Comparison of ENCODE assay signal across 8 mouse cellular contexts in the genomic region with DNA sequence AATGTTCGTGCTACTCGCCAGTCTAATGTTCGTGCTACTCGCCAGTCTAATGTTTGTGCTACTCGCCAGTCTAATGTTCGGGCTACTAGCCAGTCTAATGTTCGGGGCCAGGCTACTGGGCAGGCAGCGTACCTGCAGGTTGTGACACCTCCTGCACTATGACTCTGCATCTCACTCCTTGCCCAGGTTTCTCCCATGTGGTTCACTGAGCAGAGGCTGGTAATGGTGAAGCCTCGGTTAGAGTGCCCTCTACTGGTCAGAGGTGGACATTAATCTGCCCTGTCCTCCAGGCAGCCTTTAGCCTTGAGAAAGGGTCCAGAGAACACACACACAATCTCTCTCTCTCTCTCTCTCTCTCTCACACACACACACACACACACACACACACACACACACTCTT. TPM values are rescaled to one million over a fixed set of nuclear protein-coding genes. Genes with fewer than 3 reads are reported as not detected.
DNase-seq lines count a peak whose midpoint lies in the region; ATAC-seq lines count a peak whose summit lies in the region.
"Had no signal": no experiment of that assay in that cellular context is flagged by ENCODE, and none has a peak within 500 bp of the region (broad histone marks: within the 10 kb centered on the region; RNA-seq: fewer than 3 reads in every experiment).

No protein-coding gene starts in this region.

- H3K9me3 ChIP-seq in hindbrain, embryonic 15.5 days = no peaks in the 10 kb centered on the region

- H3K27me3 ChIP-seq in hindbrain, embryonic 15.5 days = no peaks in the 10 kb centered on the region

- H3K9ac ChIP-seq in hindbrain, embryonic 15.5 days = no peak overlapping the region

- no peak overlapping the region for H3K4me2 ChIP-seq in hindbrain, embryonic 15.5 days

- no peak overlapping the region for H3K27ac ChIP-seq in hindbrain, embryonic 15.5 days (replicated peaks)

- H3K4me1 ChIP-seq in hindbrain, embryonic 15.5 days (replicated peaks) = no peaks in the 10 kb centered on the region

- no peak overlapping the region for H3K4me3 ChIP-seq in hindbrain, embryonic 15.5 days
- H3K4me3 ChIP-seq: myocyte had no signal

- no peaks in the 10 kb centered on the region for H3K36me3 ChIP-seq in hindbrain, embryonic 15.5 days

- ATAC-seq in hindbrain, embryonic 15.5 days (ENCODE audit: low FRiP score, low read depth) = peak; percentile 68

- WGBS in hindbrain, embryonic 15.5 days = 57% methylated on average over 9 of the region's 9 CpGs

- peak; percentile 66 to 75 for DNase-seq in adrenal gland, adult 18-20 months (ENCODE audit: low spot score in 2 of 2)
- DNase-seq in cerebellum, adult 9-11 months = peak; percentile 67
- DNase-seq in forelimb bud, embryonic 11.5 days (ENCODE audit: low read depth, low spot score) = peak; percentile 82
- peak; percentile 84 to 87 for DNase-seq in layer of hippocampus, postnatal 10 days (ENCODE audit: low spot score in 2 of 2)
- DNase-seq in lung, postnatal 36 days = peak; percentile 78
- peak; percentile 80 to 86 for DNase-seq in right cerebral cortex, postnatal 10 days (ENCODE audit: low spot score in 2 of 2)

RNA-seq across cellular contexts. Expression of a gene that starts 58.3 kb away (rescaled TPM):
- 10 to 100 TPM in 1 of 2 experiments, 1 to 10 TPM in 1; 5.1 to 23.4 TPM for total RNA-seq in adrenal gland, adult 18-20 months (2021)
- 3.4 and 6.8 TPM in 2 replicates for polyA plus RNA-seq in hindbrain, embryonic 15.5 days (2015; fragmentation: Nextera tagmentation; extraction: Ambion mirVana)
- 1 to 10 TPM; 2.3 to 3.7 TPM for total RNA-seq in layer of hippocampus, postnatal 10 days (2021)
